Mouse (Mus musculus): ENCODE results near the gene Loxl3. TPM values are rescaled to one million over a fixed set of nuclear protein-coding genes. Genes with fewer than 3 reads are reported as not detected.

The Loxl3 gene
- polyA plus RNA-seq, 1 experiment from 2014 or later, result 9.2 TPM

- ATAC-seq (ENCODE audit: insufficient read depth, low FRiP score, low TSS enrichment) (no peak), DNase-seq (ENCODE audit: low spot score) (no peak)
- WGBS, result under 1% methylated on average over 53 of the region's 81 CpGs
- Histone ChIP-seq H3K4me3 (ENCODE audit: low read depth, low read length) (peak overlapping the region; percentile 28), H3K36me3 (ENCODE audit: control insufficient read depth, insufficient read depth, low read length) (no peaks in the 10 kb centered on the region), H3K9me3 (ENCODE audit: control insufficient read depth, low read length) (no peaks in the 10 kb centered on the region), H3K4me1 (ENCODE audit: control insufficient read depth, insufficient read depth, low read length) (peaks cover 7% of the 10 kb centered on the region; the same call in 1 of the 2 replicates), H3K9ac (ENCODE audit: low read length) (peak overlapping the region; percentile 26), H3K27me3 (ENCODE audit: control insufficient read depth, insufficient read depth, low read length) (peaks cover 94% of the 10 kb centered on the region), H3K27ac (ENCODE audit: low read depth, low read length) (no peak overlapping the region; the same call in 1 of the 2 replicates), H3K4me2 (ENCODE audit: low read depth) (peak overlapping the region; percentile 24)
Observed at GRCm38 (mm10) chr6:83068706-83069487, 34.9 kb downstream of the Loxl3 start.

DNA sequence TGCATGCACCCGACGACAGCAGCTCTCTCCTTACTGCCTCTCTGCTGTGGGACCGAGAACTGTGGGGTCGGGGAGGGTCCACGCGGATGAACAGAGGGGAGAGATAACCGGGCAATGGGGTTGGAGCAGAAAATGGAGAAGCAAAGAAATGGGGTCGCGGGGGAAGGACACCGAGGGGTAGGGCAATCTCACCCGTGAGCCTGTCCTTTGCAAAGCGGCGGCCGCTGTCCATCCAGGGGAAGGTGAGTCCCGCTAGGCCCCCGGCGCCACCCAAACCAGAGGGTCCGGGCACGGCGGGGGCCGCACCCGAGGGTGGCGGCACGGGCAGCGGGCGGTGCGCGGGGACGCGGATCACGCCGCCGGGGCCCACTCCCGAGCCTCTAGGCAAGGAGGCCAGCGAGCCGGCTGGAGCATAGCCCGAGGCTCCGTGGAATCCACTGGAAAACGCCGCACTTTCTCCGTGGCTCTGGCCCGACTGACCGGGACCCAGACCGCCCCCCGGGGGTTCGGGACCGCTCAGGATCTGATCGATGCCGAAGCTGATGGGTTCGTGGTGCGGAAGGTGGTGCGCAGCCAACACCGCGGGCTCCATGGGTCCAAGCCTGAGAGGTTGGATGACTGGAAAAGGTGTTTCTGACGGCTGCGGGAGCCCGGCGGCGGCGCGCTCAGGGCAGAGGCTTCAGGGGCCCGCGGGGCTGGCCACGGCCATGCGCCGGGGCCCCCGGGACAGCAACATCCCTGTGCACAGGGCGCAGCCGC, 35.7 kb downstream of the Loxl3 start:
- H3K4me2 ChIP-seq (ENCODE audit: low read depth), result peak overlapping the region; percentile 22
- 1% methylated on average over 52 of the region's 69 CpGs for WGBS
- peaks cover 7% of the 10 kb centered on the region; the same call in 1 of the 2 replicates for H3K4me1 ChIP-seq (ENCODE audit: control insufficient read depth, insufficient read depth, low read length)
- no peak overlapping the region; the same call in 1 of the 2 replicates for H3K27ac ChIP-seq (ENCODE audit: low read depth, low read length)
- no peaks in the 10 kb centered on the region for H3K9me3 ChIP-seq (ENCODE audit: control insufficient read depth, low read length)
- peak overlapping the region; percentile 26 for H3K9ac ChIP-seq (ENCODE audit: low read length)
- ATAC-seq (ENCODE audit: insufficient read depth, low FRiP score, low TSS enrichment) (no peak), DNase-seq (ENCODE audit: low spot score) (peak; percentile 47)
- H3K27me3 ChIP-seq (ENCODE audit: control insufficient read depth, insufficient read depth, low read length), result peaks cover 94% of the 10 kb centered on the region
- H3K36me3 ChIP-seq (ENCODE audit: control insufficient read depth, insufficient read depth, low read length), result no peaks in the 10 kb centered on the region
- H3K4me3 ChIP-seq (ENCODE audit: low read depth, low read length), result peak overlapping the region; percentile 19

- H3K27ac ChIP-seq (ENCODE audit: low read depth, low read length), result no peak within 1 kb of the TSS; the same call in 1 of the 2 replicates
- no peaks in the 10 kb centered on the region for H3K9me3 ChIP-seq (ENCODE audit: control insufficient read depth, low read length)
- DNase-seq (ENCODE audit: low spot score) (no peak), ATAC-seq (ENCODE audit: insufficient read depth, low FRiP score, low TSS enrichment) (no peak)
- H3K36me3 ChIP-seq (ENCODE audit: control insufficient read depth, insufficient read depth, low read length), result no peaks in the 10 kb centered on the region
- peak within 1 kb of the TSS; percentile 27 for H3K4me2 ChIP-seq (ENCODE audit: low read depth)
- H3K4me1 ChIP-seq (ENCODE audit: control insufficient read depth, insufficient read depth, low read length), result peaks cover 7% of the 10 kb centered on the region; the same call in 1 of the 2 replicates
- peaks cover 90% of the 10 kb centered on the region for H3K27me3 ChIP-seq (ENCODE audit: control insufficient read depth, insufficient read depth, low read length)
- H3K4me3 ChIP-seq (ENCODE audit: low read depth, low read length), result peak within 1 kb of the TSS; percentile 28
- WGBS, result 0% methylated on average over 10 of the region's 10 CpGs
- H3K9ac ChIP-seq (ENCODE audit: low read length), result peak within 1 kb of the TSS; percentile 26
Observed at GRCm38 (mm10) chr6:83070247-83070310, 36.1 kb downstream of the Loxl3 start, which contains the start of gene Tlx2. Gene Tlx2, minus strand, starts transcription at chr6:83070293.

DNA sequence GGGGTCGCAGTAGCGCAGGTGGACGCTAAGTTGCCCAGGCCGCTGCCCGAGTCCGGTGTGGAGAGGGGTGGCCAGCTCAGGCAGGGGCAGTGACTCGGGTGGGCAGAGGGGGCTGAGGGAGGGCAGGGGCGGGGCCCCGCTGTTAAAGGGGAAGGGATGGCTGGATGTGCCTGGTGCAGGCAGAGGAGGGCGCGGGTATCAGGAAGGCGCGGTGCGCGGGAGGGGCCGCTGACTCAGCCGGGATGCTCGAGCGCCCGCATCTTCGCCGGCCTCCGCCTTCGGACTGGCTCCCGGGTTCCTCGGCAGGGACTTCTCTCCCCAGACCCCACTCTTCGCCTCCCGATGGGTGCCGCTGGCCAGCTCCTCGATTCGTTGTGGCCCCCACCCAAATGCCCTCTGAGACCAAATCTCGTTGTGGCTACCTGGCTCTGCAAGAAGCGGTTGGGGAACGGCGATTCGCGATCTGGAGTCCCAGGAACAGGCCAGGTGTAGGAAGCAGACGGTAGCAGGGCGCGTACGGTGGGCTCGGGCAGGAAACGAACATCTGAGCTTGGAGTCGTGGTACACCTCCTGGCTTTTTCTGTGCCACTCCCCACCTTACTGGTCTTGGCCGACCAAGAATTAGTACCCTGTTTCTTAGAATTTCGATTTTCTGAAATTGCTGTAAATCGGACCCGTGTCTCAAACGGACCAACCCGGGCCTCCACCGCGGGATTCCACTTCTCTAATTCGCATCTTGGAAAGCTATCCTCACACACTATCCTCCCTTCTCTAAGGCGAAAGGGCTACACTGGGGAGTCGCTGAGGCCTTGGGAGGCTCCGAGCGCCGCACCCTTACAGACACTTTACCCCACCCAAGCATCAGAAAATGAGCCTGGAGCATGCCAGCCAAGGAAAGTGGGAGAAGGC, 36.6 kb downstream of the Loxl3 start:
- ATAC-seq (ENCODE audit: insufficient read depth, low FRiP score, low TSS enrichment) (no peak), DNase-seq (ENCODE audit: low spot score) (peak; percentile 59)
- H3K36me3 ChIP-seq (ENCODE audit: control insufficient read depth, insufficient read depth, low read length), result no peaks in the 10 kb centered on the region
- WGBS, result 1% methylated on average over 54 of the region's 58 CpGs
- H3K27ac ChIP-seq (ENCODE audit: low read depth, low read length), result no peak overlapping the region; the same call in 1 of the 2 replicates
- no peaks in the 10 kb centered on the region for H3K9me3 ChIP-seq (ENCODE audit: control insufficient read depth, low read length)
- peak overlapping the region; percentile 26 for H3K9ac ChIP-seq (ENCODE audit: low read length)
- peaks cover 87% of the 10 kb centered on the region for H3K27me3 ChIP-seq (ENCODE audit: control insufficient read depth, insufficient read depth, low read length)
- H3K4me1 ChIP-seq (ENCODE audit: control insufficient read depth, insufficient read depth, low read length), result peaks cover 7% of the 10 kb centered on the region; the same call in 1 of the 2 replicates
- H3K4me2 ChIP-seq (ENCODE audit: low read depth), result peak overlapping the region; percentile 27
- H3K4me3 ChIP-seq (ENCODE audit: low read depth, low read length), result peak overlapping the region; percentile 23

GRCm38 (mm10) chr6:83071220-83071619, 37.2 kb downstream of the Loxl3 start:
- Histone ChIP-seq H3K9ac (ENCODE audit: low read length) (0 out of 2 replicates have a peak overlapping the region, but pooled peaks have one; percentile 22), H3K4me1 (ENCODE audit: control insufficient read depth, insufficient read depth, low read length) (peaks cover 7% of the 10 kb centered on the region; the same call in 1 of the 2 replicates), H3K36me3 (ENCODE audit: control insufficient read depth, insufficient read depth, low read length) (no peaks in the 10 kb centered on the region), H3K9me3 (ENCODE audit: control insufficient read depth, low read length) (no peaks in the 10 kb centered on the region), H3K27me3 (ENCODE audit: control insufficient read depth, insufficient read depth, low read length) (peaks cover 87% of the 10 kb centered on the region), H3K4me3 (ENCODE audit: low read depth, low read length) (peak overlapping the region; percentile 23), H3K4me2 (ENCODE audit: low read depth) (peak overlapping the region; percentile 27), H3K27ac (ENCODE audit: low read depth, low read length) (no peak overlapping the region; the same call in 1 of the 2 replicates)
- DNase-seq (ENCODE audit: low spot score) (no peak), ATAC-seq (ENCODE audit: insufficient read depth, low FRiP score, low TSS enrichment) (no peak)
- WGBS, result 0% methylated on average over 24 of the region's 24 CpGs

DNA sequence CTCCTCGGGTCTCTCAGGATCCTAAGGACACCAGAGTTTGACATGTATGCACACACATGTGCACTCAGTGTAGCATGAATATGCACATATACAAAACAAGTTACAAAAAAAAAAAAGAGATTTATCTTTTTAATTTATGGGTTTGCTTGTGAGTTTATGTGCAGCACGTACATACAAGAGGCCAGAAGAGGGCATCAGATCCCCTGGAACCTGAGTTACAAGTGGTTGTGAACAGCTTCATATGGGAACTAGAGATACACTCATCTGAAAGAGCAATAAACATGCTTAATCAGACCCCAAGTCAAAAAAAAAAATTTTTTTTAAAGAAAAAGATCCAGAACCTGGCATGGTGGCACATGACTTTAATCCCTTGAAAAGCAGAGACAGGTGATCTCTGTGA, 41.0 kb downstream of the Loxl3 start:
- peaks cover 56% of the 10 kb centered on the region for H3K27me3 ChIP-seq (ENCODE audit: control insufficient read depth, insufficient read depth, low read length)
- H3K27ac ChIP-seq (ENCODE audit: low read depth, low read length), result no peak overlapping the region
- H3K4me3 ChIP-seq (ENCODE audit: low read depth, low read length), result no peak overlapping the region
- H3K36me3 ChIP-seq (ENCODE audit: control insufficient read depth, insufficient read depth, low read length), result no peaks in the 10 kb centered on the region
- DNase-seq (ENCODE audit: low spot score), result no peak
- H3K4me1 ChIP-seq (ENCODE audit: control insufficient read depth, insufficient read depth, low read length), result peaks cover 10% of the 10 kb centered on the region
- ATAC-seq (ENCODE audit: insufficient read depth, low FRiP score, low TSS enrichment), result no peak
- H3K9me3 ChIP-seq (ENCODE audit: control insufficient read depth, low read length), result no peaks in the 10 kb centered on the region
- WGBS, result 34% methylated on average over 2 of the region's 2 CpGs
- H3K9ac ChIP-seq (ENCODE audit: low read length), result no peak overlapping the region
- no peak overlapping the region for H3K4me2 ChIP-seq (ENCODE audit: low read depth)

DNA sequence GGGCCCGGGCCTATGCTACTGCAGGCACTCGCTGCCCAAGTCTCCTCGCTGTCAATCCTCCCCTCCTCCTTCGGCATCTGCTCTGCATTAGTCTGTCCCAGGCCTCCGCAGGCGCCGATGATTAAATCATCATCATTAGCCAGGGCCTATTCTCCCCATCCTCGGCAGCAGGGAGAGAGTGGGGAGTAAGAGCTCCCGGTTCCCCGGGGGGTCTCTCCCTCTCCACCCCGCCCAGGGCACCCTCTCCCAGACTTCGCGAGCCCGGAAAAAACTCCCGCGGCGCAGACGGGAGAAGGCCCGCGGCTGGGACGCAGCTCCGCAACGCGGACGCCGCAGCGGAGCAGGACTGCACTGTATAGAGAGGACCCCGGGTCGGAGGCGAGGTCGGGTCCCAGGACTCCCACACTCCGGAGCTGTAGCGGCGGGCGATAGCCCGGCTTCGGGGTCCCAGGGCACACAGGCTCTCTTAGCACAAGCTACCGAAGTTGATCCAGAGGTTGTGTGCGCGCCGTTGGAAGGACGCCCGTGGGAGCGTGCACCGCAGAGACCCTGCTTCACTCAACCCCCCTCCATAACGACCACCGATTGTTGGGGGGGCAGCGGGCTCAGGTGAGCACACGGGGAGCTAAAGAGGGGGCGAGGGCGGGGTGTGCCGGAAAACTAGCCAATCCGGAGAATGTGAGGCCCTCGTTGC, 43.8 kb downstream of the Loxl3 start, which contains the start of gene Pcgf1:
Pcgf1 (plus strand) TSS at position 240 of the 694 bp plus-strand sequence.
- Histone ChIP-seq H3K4me2 (ENCODE audit: low read depth) (peak within 1 kb of the TSS; percentile 98), H3K9ac (ENCODE audit: low read length) (peak within 1 kb of the TSS; percentile 77), H3K9me3 (ENCODE audit: control insufficient read depth, low read length) (no peaks in the 10 kb centered on the region), H3K27ac (ENCODE audit: low read depth, low read length) (peak within 1 kb of the TSS; percentile 77), H3K36me3 (ENCODE audit: control insufficient read depth, insufficient read depth, low read length) (no peaks in the 10 kb centered on the region; the same call in 1 of the 2 replicates), H3K27me3 (ENCODE audit: control insufficient read depth, insufficient read depth, low read length) (peaks cover 28% of the 10 kb centered on the region), H3K4me1 (ENCODE audit: control insufficient read depth, insufficient read depth, low read length) (peaks cover 5% of the 10 kb centered on the region), H3K4me3 (ENCODE audit: low read depth, low read length) (peak within 1 kb of the TSS; percentile 72)
- DNase-seq (ENCODE audit: low spot score) (no peak), ATAC-seq (ENCODE audit: insufficient read depth, low FRiP score, low TSS enrichment) (peak; percentile 77)
- under 1% methylated on average over 50 of the region's 54 CpGs for whole genome bisulfite sequencing

Measured in neural tube, embryonic 11.5 days (tissue).